Mouse (Mus musculus) liver, adult (tissue): ENCODE measurements around the gene Ttn.

Experiments
- GATA4 ChIP-seq: IDR thresholded peaks from 2 replicates; pipeline ENCODE4 v1.6.1; 2014; ENCODE audit warnings: mild to moderate bottlenecking, low read length; ENCODE audit not compliant: insufficient replicate concordance

The Ttn gene

DNA sequence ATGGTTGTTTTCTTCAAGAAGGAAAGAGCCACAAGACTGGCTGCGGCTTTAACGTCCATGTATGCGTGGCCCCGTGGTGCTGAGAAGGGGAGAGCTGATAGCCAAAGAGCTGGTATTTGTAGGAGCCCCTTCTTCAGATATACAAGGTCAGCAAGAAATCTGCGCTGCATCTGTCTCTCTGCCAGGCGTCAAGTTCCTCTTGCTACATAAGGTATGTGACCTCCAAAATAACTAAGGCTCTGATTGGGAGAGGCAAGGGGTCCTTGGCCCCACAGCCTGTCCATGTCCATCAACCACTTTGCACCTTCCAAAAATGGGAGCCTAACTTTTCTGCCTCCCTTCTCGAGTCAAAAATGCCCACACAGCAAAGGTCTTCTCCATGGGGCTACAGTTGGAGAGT is 175.1 kb downstream of the Ttn start:
- no peak for TF ChIP-seq GATA4

DNA sequence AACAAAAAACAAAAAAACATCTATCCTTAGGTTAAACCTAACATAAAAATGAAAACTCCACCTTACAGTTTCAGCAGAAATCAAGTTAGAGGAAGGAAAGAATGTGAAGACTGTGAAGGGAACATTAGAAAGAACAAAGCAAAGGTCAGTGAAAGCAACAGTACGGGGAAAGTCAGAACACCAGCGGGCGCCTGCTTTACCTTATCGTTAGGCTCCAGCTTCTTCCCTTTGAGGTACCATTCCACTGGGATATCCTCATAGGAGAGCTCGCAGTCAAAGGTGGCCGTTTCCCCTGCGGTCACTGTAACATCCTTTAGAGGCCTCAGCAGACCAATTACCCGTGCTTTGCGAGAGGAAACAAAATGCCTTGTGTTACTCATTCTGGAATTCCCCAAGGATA is 175.5 kb downstream of the Ttn start:
- no peak for TF ChIP-seq GATA4

DNA sequence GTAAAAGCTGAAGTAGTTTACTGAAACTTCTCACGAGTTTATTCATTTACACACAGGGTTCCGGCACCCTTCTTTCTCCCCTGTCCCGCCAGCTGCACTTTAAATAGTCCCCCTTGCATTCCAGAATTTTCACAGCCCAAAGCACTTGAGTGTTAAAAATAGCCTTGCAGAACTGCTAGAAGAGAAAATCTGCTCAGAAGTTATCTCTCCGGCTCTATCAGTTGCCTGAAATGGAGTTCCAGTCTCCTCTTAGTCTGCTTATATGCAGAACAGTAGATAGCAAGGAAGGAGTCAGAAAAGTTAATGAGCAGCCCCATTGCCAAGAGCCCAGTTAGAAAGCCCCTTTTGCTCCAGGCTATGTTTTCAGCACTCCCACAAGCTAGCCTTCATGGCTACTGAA is 176.0 kb downstream of the Ttn start:
- TF ChIP-seq GATA4 = no peak

DNA sequence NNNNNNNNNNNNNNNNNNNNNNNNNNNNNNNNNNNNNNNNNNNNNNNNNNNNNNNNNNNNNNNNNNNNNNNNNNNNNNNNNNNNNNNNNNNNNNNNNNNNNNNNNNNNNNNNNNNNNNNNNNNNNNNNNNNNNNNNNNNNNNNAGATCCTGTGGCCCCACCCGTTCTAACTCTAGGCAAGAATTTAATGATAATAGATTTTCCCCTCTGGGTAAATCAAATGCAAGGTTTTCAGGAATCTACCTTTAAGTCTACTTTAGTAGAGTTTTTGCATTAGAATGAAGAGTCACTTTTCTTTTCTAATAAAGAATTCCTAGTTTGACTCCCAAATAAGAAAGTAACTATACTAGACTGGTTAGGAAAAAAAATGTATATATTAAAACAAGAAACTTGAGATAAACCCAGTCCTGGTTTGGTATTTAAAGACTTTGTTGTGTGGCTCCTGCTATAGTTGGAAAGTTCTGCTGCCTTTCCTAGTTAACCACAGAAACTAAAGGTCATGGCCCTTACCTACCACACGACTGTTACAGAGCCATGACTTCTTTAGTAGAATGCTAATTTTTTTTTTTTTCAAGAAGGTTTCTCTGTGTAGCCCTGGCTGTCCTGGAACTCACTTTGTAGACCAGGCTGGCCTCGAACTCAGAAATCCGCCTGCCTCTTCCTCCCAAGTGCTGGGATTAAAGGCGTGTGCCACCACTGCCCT is 177.0 kb downstream of the Ttn start:
- no peak for TF ChIP-seq GATA4

DNA sequence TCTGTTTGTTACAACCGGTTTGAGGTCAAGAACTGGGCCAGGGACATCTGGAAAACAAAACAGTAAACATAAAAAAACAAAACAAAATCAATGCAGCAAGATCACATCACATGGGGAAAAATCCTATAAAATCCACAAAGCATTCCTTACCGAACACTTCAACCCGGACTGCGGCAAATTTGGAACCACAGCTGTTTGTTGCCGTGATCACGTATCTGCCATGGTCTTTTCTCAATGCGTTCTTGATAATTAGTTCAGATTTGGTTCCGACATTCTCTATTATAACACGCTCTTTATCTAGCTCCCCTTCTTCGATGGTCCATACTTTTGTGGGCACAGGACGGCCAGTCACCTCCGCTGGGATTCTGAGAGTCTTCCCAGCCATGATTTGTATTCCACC is 198.2 kb downstream of the Ttn start:
- no peak for TF ChIP-seq GATA4

DNA sequence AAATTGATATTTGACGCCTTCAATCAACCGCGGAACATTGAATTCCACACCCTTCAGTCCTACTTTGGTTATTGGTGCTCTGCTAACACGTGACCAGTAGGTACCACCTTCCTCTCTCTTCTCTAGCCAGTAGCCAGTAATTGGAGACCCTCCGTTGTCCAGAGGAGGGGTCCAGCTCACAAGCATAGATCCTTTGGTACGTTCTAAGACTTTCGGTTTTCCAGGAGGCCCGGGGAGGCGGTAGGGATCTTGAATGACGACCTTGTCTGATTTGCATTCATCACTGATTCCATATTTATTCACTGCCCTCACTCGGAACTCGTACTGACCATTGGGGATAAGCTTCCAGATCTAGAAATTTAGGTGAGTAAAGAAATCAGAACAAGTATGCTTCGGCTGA is 201.6 kb downstream of the Ttn start:
- no peak for TF ChIP-seq GATA4

DNA sequence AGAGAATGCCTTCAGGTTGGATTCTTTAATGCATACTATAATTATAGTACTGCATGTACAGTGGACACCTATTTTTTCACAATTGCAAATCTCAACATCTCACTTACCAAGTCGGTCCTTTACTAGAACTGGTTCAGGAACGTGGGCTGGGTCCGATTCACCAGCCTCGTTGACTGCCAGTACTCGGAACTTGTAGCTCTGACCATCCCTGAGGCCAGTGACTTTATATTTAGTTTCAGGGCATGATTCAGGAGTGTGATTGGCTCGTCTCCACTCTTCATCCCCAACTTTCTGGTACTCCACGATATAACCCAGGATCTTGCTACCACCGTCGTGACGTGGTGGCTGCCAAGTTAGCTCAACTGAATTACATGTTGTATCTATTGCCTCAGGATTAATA is 212.5 kb downstream of the Ttn start:
- TF ChIP-seq GATA4 = no peak

DNA sequence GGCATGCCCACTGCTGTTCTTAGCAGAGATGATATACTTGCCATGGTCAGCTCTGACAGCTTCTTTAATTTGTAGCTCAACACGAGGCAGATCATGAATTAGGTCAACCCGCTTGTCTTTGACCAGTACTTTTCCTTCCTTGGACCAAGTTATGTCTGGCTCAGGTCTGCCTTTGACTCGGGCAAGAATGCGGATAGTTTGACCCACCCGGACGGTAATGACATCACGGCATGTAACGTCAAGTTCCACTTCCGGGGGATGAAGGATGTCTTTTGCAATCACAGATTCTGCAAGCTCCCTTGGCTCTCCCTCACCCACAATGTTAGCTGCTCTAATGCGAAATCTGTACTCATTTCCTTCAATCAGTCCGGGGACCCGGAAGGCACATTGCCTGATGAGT is 215.1 kb downstream of the Ttn start:
- TF ChIP-seq GATA4 = no peak

DNA sequence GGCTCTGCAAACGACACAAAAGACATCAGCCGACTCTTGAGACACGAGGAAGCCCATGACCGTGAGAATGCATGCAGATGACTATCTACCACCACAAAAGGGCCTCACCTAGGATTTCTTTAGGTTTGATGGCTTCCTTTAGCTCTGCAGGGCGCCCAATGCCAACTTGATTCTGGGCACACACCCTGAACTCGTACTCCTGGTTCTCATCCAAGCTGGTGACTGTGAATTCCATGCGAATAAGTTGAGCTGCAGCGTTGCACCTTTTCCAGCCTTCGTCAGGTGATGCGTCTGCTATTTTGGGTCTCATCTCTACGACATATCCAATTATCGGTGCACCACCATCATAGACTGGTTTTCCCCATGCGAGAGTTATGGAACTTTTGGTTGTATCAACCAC is 217.8 kb downstream of the Ttn start:
- no peak for TF ChIP-seq GATA4

DNA sequence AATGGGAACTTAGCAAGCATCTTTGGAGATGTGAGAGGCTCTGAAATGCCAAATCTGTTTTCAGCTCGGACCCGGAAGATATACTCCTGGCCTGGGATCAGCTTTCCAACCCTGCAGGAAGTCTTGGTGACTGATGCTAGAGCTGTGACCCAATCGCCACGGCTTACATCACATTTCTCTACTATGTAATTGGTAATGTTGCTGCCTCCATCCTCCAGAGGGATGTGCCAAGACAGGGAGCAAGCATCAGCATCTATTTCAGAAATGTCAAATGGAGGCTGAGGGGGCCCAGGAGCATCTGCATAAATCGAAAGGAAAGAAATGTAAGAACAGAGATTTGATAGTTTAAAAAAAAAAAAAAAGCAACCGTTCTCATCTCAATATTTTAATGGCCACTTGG is 220.2 kb downstream of the Ttn start:
- TF ChIP-seq GATA4 = no peak

DNA sequence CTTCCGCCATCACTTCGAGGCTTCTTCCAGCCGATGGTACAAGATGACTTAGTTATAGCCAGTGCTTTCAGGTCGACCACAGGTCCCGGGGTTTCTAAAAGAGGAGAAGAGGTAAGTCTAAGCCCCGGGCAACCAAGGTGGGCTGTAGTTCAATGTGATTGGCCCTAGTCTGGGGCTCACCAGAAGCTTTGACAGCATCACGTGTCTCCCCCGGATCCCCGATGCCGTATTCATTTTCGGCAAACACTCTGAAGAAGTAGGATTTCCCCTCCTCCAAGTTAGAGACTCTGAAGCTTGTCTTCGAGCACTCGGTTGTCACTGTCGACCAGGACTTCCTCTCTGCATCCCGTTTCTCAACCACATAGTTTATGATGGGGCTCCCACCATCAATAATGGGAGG is 225.9 kb downstream of the Ttn start:
- no peak for TF ChIP-seq GATA4

DNA sequence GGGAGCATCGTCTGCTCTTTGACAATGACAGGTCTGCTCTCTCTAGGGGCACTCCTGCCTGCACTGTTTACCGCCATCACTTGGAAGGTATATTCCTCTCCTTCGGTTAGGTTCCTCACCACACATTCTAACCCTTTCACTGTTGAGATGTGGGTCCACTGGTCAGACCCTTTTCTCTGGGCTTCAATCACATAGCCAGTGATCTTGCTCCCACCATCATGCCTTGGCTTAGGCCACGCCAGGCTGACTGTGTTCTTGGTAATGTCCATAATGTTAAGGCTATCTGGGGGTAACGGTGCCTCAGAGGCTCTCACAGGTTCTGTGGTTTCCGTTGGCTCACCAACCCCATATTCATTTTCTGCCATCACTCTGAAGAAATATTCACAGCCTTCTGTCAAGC is 230.4 kb downstream of the Ttn start:
- TF ChIP-seq GATA4 = no peak

DNA sequence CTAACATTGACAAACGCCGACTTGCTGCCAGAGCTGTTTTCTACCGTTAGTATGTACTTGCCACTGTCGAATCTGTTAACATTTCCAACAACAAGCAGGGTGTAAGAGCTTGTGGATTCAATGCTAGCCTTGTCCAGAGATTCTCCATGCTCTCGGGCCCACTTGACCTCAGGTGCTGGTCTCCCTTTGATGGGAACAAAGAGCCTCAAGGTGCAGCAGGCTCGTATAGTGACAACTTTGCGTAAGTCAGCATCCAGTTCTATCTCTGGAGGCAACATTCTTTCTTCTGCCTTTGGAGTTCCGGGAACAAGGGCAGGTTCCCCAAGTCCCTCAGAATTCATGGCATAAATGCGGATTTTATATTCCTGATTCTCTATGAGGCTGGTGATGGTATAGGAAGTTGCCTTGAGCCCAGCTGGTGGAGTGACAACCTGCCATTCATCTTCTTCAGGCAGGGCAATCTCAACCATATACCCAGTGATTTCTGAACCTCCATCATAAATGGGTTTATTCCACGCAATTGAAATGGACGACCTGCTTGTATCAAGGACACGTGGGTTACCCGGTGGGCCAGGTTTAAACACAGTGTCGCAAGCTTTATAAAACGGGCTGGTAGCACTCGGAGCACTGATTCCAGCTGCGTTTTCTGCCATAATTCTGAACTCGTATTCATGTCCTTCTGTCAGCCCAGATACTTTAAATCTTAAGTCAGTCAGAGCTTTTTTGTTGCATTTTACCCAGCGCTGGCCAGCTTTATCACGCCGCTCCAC is 232.8 kb downstream of the Ttn start:
- no peak for TF ChIP-seq GATA4

DNA sequence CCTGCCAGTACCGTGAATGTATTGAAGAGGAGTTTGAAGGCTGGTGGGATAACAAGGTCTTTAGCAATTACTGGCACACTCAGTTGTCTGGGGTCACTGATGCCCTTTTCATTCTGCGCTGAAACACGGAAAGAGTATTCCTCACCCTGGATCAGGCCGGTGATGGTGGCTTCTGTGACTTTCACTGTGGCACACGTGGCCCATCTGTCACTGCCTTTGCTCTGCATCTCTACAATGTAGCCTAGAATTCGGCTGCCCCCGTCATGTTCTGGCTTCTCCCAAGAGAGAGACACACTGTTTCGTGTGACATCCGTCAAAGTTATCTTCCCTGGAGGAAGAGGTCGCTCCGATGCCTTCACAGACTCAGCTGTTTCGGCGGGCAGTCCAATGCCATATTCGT is 233.7 kb downstream of the Ttn start:
- no peak for TF ChIP-seq GATA4

DNA sequence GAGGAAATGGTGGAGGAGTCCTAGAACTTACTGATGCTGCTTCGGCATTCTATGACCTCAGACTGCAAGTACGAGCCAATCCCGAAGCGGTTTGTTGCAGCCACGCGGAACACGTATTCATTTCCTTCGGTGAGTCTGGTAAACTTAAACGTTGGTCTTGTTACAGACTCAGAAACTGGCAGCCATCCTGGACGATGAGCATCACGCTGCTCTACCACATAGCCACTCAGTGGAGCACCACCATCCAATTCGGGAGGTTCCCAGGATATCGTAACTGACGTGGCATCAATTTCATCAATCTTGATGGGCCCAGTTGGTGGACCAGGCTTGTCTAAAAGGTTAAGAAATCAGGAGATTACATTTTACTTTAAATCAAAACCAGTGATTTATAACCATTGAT is 262.7 kb downstream of the Ttn start:
- TF ChIP-seq GATA4 = no peak

DNA sequence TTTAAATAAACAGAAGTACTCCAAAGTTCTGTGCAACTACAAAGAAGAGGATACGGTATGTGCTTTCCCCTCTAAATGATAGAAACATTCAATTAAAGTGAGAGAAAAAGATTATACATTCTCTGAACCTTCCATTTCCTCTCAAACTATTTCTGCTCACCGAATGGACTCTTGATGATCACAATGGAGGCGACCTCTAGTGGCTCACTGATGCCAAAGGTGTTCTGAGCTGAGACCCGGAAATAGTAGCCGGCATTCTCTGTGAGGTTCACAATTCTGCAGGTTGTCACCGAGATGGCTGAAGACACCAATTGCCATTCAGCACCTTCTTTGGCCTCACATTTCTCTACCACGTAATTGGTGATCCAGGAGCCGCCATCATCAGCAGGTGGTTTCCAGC is 267.4 kb downstream of the Ttn start:
- no peak for TF ChIP-seq GATA4

DNA sequence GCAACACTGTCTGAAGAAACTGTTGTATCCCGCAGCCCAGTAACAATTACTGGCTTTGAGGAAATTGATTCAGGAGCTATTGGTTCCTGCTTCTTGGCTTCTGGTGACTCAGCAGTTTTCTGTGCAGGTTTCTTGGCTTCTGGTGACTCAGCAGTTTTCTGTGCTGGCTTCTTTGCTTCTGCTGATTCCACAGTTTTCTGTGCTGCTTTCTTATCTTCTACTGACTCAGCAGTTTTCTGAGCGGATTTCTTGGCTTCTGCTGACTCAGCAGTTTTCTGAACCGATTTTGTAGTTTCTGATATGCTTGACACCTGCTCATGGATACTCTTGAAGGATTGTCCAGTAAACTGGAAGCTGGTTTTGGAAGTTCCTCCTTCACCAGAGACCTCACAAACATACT is 273.8 kb downstream of the Ttn start:
- TF ChIP-seq GATA4 = no peak
